Mouse (Mus musculus): ENCODE measurements around the gene Fhod1.

DNA sequence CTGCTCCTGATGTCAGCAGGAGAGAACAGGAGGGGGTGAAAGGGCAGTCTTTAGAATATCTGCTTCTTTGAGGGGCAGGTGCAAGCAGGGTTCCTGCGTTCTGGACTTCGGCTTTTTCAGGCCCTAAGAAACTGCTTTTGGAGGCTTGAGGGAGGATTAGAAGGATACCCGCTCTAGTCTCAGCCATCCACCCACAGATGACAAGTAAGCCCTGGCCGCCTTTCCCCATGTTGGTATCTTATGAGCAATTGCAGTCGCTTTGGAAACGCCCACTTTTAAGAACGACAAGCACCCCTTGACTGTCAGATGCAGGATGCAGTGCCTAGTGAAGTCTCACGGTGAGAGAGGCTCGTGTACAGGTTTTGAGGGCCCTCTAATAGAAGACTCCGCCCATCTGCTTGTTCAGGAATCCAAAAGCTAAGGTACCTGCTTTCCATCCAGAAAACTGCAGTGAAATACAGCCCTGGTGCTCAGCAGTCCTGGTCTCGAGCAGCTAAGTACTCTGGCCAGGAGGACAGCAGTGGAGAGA is 29.0 kb downstream of the Fhod1 start:
- no peak for TF ChIP-seq CTCF (IDR thresholded peaks at IDR 0.05; ENCODE audit: low read depth, low read length)
- TF ChIP-seq TAL1 (conservative IDR thresholded peaks at IDR 0.05; ENCODE audit: low read depth, low read length) = no peak
- TF ChIP-seq GATA1 (IDR thresholded peaks at IDR 0.05; ENCODE audit: borderline replicate concordance, low read length) = no peak
- TF ChIP-seq POLR2AphosphoS5 (IDR thresholded peaks at IDR 0.05; ENCODE audit: insufficient replicate concordance, low read depth, low read length) = no peak
- TF ChIP-seq GATA2 (IDR thresholded peaks at IDR 0.05; ENCODE audit: borderline replicate concordance, low read depth, low read length) = no peak

Data from G1E (cell line).